Mouse (Mus musculus): ENCODE measurements around the gene Bet1l. TPM values are rescaled to one million over a fixed set of nuclear protein-coding genes. Genes with fewer than 3 reads are reported as not detected.

Gene Bet1l
- polyA plus RNA-seq, 1 experiment from 2014 or later, result 42.4 TPM

DNA sequence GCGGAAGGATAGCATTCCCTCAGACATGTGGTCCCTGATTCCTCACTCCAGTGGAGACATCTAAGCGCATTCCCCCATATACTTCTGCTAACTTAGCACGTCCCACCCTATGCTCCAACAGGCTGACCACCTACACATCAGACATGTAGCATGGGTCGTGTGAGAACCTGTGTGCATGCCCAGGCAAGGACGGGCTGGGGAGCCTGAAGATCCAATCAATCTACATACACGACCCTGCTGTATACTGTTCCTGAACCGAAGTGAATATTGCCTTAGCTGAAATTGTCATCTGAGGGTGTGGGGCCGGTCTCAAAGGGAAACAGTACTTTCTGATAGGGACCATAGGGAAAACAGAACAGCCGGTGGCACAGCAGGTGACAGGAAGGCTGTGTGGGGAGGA lies 2.2 kb downstream of the Bet1l start:
- peak overlapping the region; percentile 87 for H3K9ac ChIP-seq (ENCODE audit: low read depth, low read length)
- H3K36me3 ChIP-seq (ENCODE audit: control insufficient read depth, insufficient read depth), result peaks cover 42% of the 10 kb centered on the region
- 0 out of 2 replicates have a peak overlapping the region, but pooled peaks have one; percentile 98 for H3K27ac ChIP-seq (ENCODE audit: low read depth, low read length)
- no peak for ATAC-seq
- WGBS, result 72% methylated on average over 9 of the region's 9 CpGs
- H3K9me3 ChIP-seq (ENCODE audit: control insufficient read depth), result no peaks in the 10 kb centered on the region
- H3K4me1 ChIP-seq (replicated peaks; ENCODE audit: control insufficient read depth, insufficient read depth, low read length), result 0 out of 2 replicates have a peak, but pooled peaks cover 8% of the 10 kb centered on the region
- peak overlapping the region; percentile 92 for H3K4me2 ChIP-seq (replicated peaks; ENCODE audit: low read depth)
- no peaks in the 10 kb centered on the region for H3K27me3 ChIP-seq (replicated peaks; ENCODE audit: control insufficient read depth, insufficient read depth, low read length)
- H3K4me3 ChIP-seq (ENCODE audit: low read depth, low read length), result peak overlapping the region; percentile 80
- no peak for TF ChIP-seq CTCF (IDR thresholded peaks at IDR 0.05; ENCODE audit: low read depth)

DNA sequence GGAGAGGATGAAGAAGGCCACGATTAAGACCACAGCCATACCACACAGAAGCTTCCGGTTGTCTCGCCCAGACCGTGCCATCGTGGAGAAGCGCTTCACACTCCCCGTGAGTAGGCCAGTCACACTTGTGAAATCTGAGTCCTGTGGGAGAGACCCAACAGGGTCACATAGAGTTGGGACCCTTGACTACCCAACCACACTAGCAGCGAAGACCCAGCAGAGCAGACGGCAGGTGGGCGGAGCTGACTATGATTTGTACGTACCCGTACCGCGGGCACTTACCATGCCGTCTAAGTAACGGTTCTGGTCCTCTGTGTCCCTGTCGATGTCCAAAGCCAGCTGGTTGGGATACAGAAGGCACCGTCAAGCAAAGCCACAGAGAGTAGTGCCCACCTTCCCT lies 2.9 kb downstream of the Bet1l start:
- no peak for ATAC-seq
- 90% methylated on average over 18 of the region's 18 CpGs for WGBS
- no peak overlapping the region for H3K4me3 ChIP-seq (ENCODE audit: low read depth, low read length)
- no peak for TF ChIP-seq CTCF (IDR thresholded peaks at IDR 0.05; ENCODE audit: low read depth)
- H3K36me3 ChIP-seq (ENCODE audit: control insufficient read depth, insufficient read depth), result peaks cover 38% of the 10 kb centered on the region
- no peak overlapping the region for H3K27ac ChIP-seq (ENCODE audit: low read depth, low read length)
- no peak overlapping the region for H3K9ac ChIP-seq (ENCODE audit: low read depth, low read length)
- no peaks in the 10 kb centered on the region for H3K27me3 ChIP-seq (replicated peaks; ENCODE audit: control insufficient read depth, insufficient read depth, low read length)
- 0 out of 2 replicates have a peak, but pooled peaks cover 8% of the 10 kb centered on the region for H3K4me1 ChIP-seq (replicated peaks; ENCODE audit: control insufficient read depth, insufficient read depth, low read length)
- no peak overlapping the region for H3K4me2 ChIP-seq (replicated peaks; ENCODE audit: low read depth)
- H3K9me3 ChIP-seq (ENCODE audit: control insufficient read depth), result no peaks in the 10 kb centered on the region

GRCm38 (mm10) chr7:140853386-140853785 lies 4.0 kb downstream of the Bet1l start:
- ATAC-seq, result no peak

DNA sequence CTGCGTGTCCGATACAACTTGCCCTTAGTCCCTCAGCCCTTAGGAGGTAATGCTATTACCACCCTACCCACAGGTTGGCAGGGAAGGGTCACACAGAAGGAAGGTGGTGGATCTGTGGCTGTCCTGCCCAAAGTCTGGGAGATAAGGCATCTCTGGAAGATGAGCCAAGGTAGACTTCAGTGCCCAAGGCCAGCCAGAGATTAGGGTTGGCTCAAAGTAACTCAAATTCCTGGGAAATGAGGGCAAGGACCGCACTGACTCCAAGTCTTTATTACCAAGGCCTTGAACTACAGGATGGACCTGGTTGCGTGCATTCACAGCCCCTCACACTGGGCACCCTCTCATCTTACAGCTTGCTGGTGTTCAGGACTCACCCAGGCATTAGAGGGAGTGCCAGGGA lies 5.5 kb downstream of the Bet1l start:
- Histone ChIP-seq H3K27me3 (replicated peaks; ENCODE audit: control insufficient read depth, insufficient read depth, low read length) (no peaks in the 10 kb centered on the region), H3K36me3 (ENCODE audit: control insufficient read depth, insufficient read depth) (peaks cover 34% of the 10 kb centered on the region), H3K4me2 (replicated peaks; ENCODE audit: low read depth) (no peak overlapping the region), H3K9ac (ENCODE audit: low read depth, low read length) (no peak overlapping the region), H3K4me3 (ENCODE audit: low read depth, low read length) (no peak overlapping the region), H3K27ac (ENCODE audit: low read depth, low read length) (no peak overlapping the region), H3K9me3 (ENCODE audit: control insufficient read depth) (no peaks in the 10 kb centered on the region), H3K4me1 (replicated peaks; ENCODE audit: control insufficient read depth, insufficient read depth, low read length) (0 out of 2 replicates have a peak, but pooled peaks cover 4% of the 10 kb centered on the region)
- ATAC-seq, result no peak
- TF ChIP-seq CTCF (IDR thresholded peaks at IDR 0.05; ENCODE audit: low read depth), result no peak
- 90% methylated on average over 4 of the region's 4 CpGs for WGBS

More at GRCm38 (mm10) chr7:140853386-140853785, 4.0 kb downstream of the Bet1l start:
- H3K4me3 ChIP-seq (ENCODE audit: low read depth, low read length), result no peak overlapping the region
- H3K9me3 ChIP-seq (ENCODE audit: control insufficient read depth), result no peaks in the 10 kb centered on the region
- H3K36me3 ChIP-seq (ENCODE audit: control insufficient read depth, insufficient read depth), result peaks cover 34% of the 10 kb centered on the region
- no peak overlapping the region for H3K4me2 ChIP-seq (replicated peaks; ENCODE audit: low read depth)
- 75% methylated on average over 9 of the region's 9 CpGs for WGBS
- no peaks in the 10 kb centered on the region for H3K27me3 ChIP-seq (replicated peaks; ENCODE audit: control insufficient read depth, insufficient read depth, low read length)
- H3K4me1 ChIP-seq (replicated peaks; ENCODE audit: control insufficient read depth, insufficient read depth, low read length), result 0 out of 2 replicates have a peak, but pooled peaks cover 8% of the 10 kb centered on the region
- no peak for TF ChIP-seq CTCF (IDR thresholded peaks at IDR 0.05; ENCODE audit: low read depth)
- H3K9ac ChIP-seq (ENCODE audit: low read depth, low read length), result no peak overlapping the region
- no peak overlapping the region for H3K27ac ChIP-seq (ENCODE audit: low read depth, low read length)

DNA sequence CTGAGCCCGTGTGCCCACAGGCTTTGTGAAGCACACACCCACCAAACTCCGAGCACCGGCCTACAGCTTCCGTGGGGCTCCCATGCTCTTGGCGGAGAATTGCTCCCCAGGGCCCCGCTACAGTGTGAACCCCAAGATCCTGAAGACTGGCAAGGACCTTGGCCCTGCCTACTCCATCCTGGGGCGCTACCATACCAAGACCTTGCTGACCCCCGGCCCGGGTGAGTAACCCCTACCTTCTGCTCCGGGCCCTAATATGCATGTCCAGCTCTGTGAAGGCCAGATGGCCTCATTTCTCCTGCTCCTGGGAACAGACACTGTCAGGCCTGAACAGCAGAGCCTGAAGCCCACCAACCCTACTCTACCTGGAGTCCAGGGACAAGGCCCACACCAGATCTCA lies 8.8 kb downstream of the Bet1l start:
- no peak for ATAC-seq
- Histone ChIP-seq H3K27ac (ENCODE audit: low read depth, low read length) (no peak overlapping the region), H3K4me3 (ENCODE audit: low read depth, low read length) (no peak overlapping the region), H3K27me3 (replicated peaks; ENCODE audit: control insufficient read depth, insufficient read depth, low read length) (no peaks in the 10 kb centered on the region; the same call in 1 of the 2 replicates), H3K4me2 (replicated peaks; ENCODE audit: low read depth) (no peak overlapping the region), H3K9me3 (ENCODE audit: control insufficient read depth) (no peaks in the 10 kb centered on the region), H3K9ac (ENCODE audit: low read depth, low read length) (no peak overlapping the region), H3K4me1 (replicated peaks; ENCODE audit: control insufficient read depth, insufficient read depth, low read length) (no peaks in the 10 kb centered on the region), H3K36me3 (ENCODE audit: control insufficient read depth, insufficient read depth) (peaks cover 23% of the 10 kb centered on the region)
- 89% methylated on average over 10 of the region's 10 CpGs for WGBS
- no peak for TF ChIP-seq CTCF (IDR thresholded peaks at IDR 0.05; ENCODE audit: low read depth)

DNA sequence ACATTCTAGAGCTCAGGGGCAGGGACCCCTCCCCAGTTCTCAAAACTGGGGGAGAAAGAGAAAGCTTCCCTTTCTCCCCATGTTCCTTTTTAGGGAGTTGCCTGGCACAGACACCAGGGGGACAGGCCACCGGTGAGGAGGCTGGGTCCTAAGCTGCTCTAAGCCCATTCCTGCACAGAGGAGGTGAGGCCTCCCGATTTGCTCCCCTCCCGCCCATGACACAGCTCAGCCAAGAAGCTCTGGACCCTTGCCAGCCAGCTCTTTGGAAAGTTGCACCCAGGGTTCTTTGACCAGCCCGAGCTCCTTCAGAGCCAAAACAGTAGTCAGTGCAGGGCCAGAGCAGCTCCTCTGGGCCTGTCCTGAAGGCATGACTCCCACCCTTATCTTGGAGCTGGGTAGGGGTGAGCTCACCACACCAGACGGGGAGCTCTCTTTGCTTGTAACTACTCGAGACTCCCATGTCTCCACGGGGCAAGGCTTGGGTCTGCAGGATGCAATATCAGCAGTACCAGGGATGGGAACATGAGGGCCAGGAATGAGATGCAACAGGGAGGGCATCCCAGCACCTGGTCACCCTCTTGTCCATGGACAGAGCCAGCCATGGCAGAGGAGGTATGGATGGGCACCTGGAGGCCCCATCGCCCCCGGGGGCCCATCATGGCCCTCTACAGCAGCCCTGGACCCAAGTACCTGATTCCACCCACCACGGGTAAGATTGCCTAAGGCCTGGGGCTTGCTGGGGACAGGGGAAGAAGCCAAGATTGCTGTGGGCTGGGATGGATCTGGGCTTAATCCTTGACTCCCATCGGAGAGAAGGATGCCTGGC lies 9.4 kb downstream of the Bet1l start, which contains the start of gene Odf3:
Gene Odf3, plus strand, starts transcription at position 51 of the 826 bp plus-strand sequence.
- Histone ChIP-seq H3K9me3 (ENCODE audit: control insufficient read depth) (no peaks in the 10 kb centered on the region), H3K4me1 (replicated peaks; ENCODE audit: control insufficient read depth, insufficient read depth, low read length) (no peaks in the 10 kb centered on the region), H3K4me2 (replicated peaks; ENCODE audit: low read depth) (no peak within 1 kb of the TSS), H3K4me3 (ENCODE audit: low read depth, low read length) (no peak within 1 kb of the TSS), H3K9ac (ENCODE audit: low read depth, low read length) (no peak within 1 kb of the TSS), H3K27me3 (replicated peaks; ENCODE audit: control insufficient read depth, insufficient read depth, low read length) (no peaks in the 10 kb centered on the region; the same call in 1 of the 2 replicates), H3K36me3 (ENCODE audit: control insufficient read depth, insufficient read depth) (peaks cover 17% of the 10 kb centered on the region), H3K27ac (ENCODE audit: low read depth, low read length) (no peak within 1 kb of the TSS)
- TF ChIP-seq CTCF (IDR thresholded peaks at IDR 0.05; ENCODE audit: low read depth), result no peak
- 58% methylated on average over 11 of the region's 11 CpGs for WGBS
- no peak for ATAC-seq

All from intestine, postnatal 0 days (tissue).